Mouse (Mus musculus) heart, postnatal 0 days (tissue): ENCODE measurements around the gene Midn. TPM values are rescaled to one million over a fixed set of nuclear protein-coding genes. Genes with fewer than 3 reads are reported as not detected.

Experiments used
- ATAC-seq: fragments of 200-750 bp; cut with Nextera tagmentation; 2 replicates; pipeline ENCODE4 v1.8.0; 2017; ENCODE audit warnings: low read depth, moderate number of reproducible peaks, moderate library complexity; ENCODE audit not compliant: insufficient read depth
- DNase-seq: peaks from one replicate; pipeline ENCODE4 v3.0.0-alpha.2; 2016; ENCODE audit warnings: low spot score
- H3K27ac ChIP-seq: fragments of 300-500 bp; sonication (generic); 2 replicates; pipeline ENCODE4 v1.5.1; 2014; ENCODE audit warnings: low read depth, mild to moderate bottlenecking
- H3K27me3 ChIP-seq: fragments of 300-500 bp; sonication (generic); 2 replicates; pipeline ENCODE4 v1.6.1; 2014; ENCODE audit warnings: low read length, mixed read lengths; ENCODE audit not compliant: control insufficient read depth, insufficient read depth
- H3K36me3 ChIP-seq: fragments of 300-500 bp; sonication (generic); replicated peaks from 2 replicates; pipeline ENCODE4 v1.6.1; 2014; ENCODE audit warnings: low read length, mixed read lengths; ENCODE audit not compliant: control insufficient read depth, insufficient read depth
- H3K4me1 ChIP-seq: fragments of 300-500 bp; sonication (generic); 2 replicates; pipeline ENCODE4 v1.6.1; 2014; ENCODE audit warnings: antibody characterized with exemption; ENCODE audit not compliant: control insufficient read depth, insufficient read depth
- H3K4me2 ChIP-seq: fragments of 300-500 bp; sonication (generic); 2 replicates; pipeline ENCODE4 v1.6.1; 2014; ENCODE audit warnings: low read depth, mild to moderate bottlenecking, low read length, moderate library complexity
- H3K4me3 ChIP-seq: fragments of 300-500 bp; sonication (generic); 2 replicates; pipeline ENCODE4 v1.5.1; 2014; ENCODE audit warnings: low read depth, low read length
- H3K9ac ChIP-seq: fragments of 300-500 bp; sonication (generic); replicated peaks from 2 replicates; pipeline ENCODE4 v1.6.1; 2014; ENCODE audit warnings: low read depth, low read length, mixed read lengths
- H3K9me3 ChIP-seq: fragments of 300-500 bp; sonication (generic); replicated peaks from 2 replicates; pipeline ENCODE4 v1.6.1; 2016; ENCODE audit warnings: low read length; ENCODE audit not compliant: control insufficient read depth
- CTCF ChIP-seq: IDR thresholded peaks from 2 replicates; pipeline ENCODE4 v1.5.1; 2016; ENCODE audit warnings: antibody characterized with exemption, control low read depth, low read depth
- EP300 ChIP-seq: IDR thresholded peaks from 2 replicates; pipeline ENCODE4 v1.6.1; 2016; ENCODE audit warnings: antibody characterized with exemption, low read depth
- WGBS: fragments of 180-500 bp; shearing (Covaris S2); extraction: QIAGEN DNeasy Blood & Tissue Kit; methylation state at CpG from one replicate; pipeline ENCODE4 v1.1.7; 2014; 5-methylcytosine and 5-hydroxymethylcytosine counted together
- polyA plus RNA-seq: library from polyadenylated mRNA; unstranded; fragments of >200 nt; fragmentation: Nextera tagmentation; extraction: Ambion mirVana; gene quantifications from 2 replicates; pipeline ENCODE4 v1.2.1, GENCODE M21; 2015
- total RNA-seq: library from RNA; depleted of rRNA; stranded (reverse); fragments of >200 nt; gene quantifications from 2 replicates; pipeline ENCODE4 v1.2.3, GENCODE M21; 2014; ENCODE audit warnings: low replicate concordance

Midn gene
- total and polyA plus RNA-seq, 2 experiments from 2014 or later: 15.8 to 100 TPM

GRCm38 (mm10) chr10:80138553-80139438 lies 9.3 kb upstream of the Midn start, which contains the start of gene Atp5d:
Gene Atp5d (plus strand): TSS chr10:80138632.
- Histone ChIP-seq H3K9ac (peak within 1 kb of the TSS; percentile 63), H3K27me3 (peaks cover 22% of the 10 kb centered on the region; the same call in 1 of the 2 replicates), H3K4me3 (peak within 1 kb of the TSS; percentile 67), H3K4me2 (peak within 1 kb of the TSS; percentile 99), H3K27ac (no peak within 1 kb of the TSS), H3K9me3 (no peaks in the 10 kb centered on the region), H3K4me1 (peaks cover 29% of the 10 kb centered on the region), H3K36me3 (peaks cover 5% of the 10 kb centered on the region)
- WGBS: under 1% methylated on average over 76 of the region's 94 CpGs
- DNase-seq (no peak), ATAC-seq (no peak)
- no peak; the same call in 1 of the 2 replicates for TF ChIP-seq EP300
- no peak for TF ChIP-seq CTCF

GRCm38 (mm10) chr10:80139439-80139775 lies 8.7 kb upstream of the Midn start:
- H3K9me3 ChIP-seq: no peaks in the 10 kb centered on the region
- H3K9ac ChIP-seq: peak overlapping the region; percentile 63
- DNase-seq (no peak), ATAC-seq (no peak)
- H3K27ac ChIP-seq: no peak overlapping the region
- peaks cover 11% of the 10 kb centered on the region for H3K36me3 ChIP-seq
- peak overlapping the region; percentile 67 for H3K4me3 ChIP-seq
- H3K27me3 ChIP-seq: peaks cover 22% of the 10 kb centered on the region; the same call in 1 of the 2 replicates
- H3K4me2 ChIP-seq: peak overlapping the region; percentile 99
- TF ChIP-seq CTCF (no peak), EP300 (no peak)
- peaks cover 25% of the 10 kb centered on the region for H3K4me1 ChIP-seq
- 1% methylated on average over 7 of the region's 10 CpGs for WGBS

- no peak for ATAC-seq
- no peak for DNase-seq
- peaks cover 18% of the 10 kb centered on the region for H3K36me3 ChIP-seq
- TF ChIP-seq CTCF (no peak), EP300 (no peak)
- peaks cover 22% of the 10 kb centered on the region; the same call in 1 of the 2 replicates for H3K27me3 ChIP-seq
- H3K4me3 ChIP-seq: no peak overlapping the region
- no peak overlapping the region for H3K4me2 ChIP-seq
- H3K4me1 ChIP-seq: peaks cover 25% of the 10 kb centered on the region
- 71% methylated on average over 11 of the region's 11 CpGs for WGBS
- H3K9ac ChIP-seq: no peak overlapping the region
- H3K9me3 ChIP-seq: no peaks in the 10 kb centered on the region
- no peak overlapping the region for H3K27ac ChIP-seq
Measured at GRCm38 (mm10) chr10:80139975-80140665, 8.0 kb upstream of the Midn start.

- Histone ChIP-seq H3K9ac (no peak within 1 kb of the TSS; the same call in 1 of the 2 replicates), H3K4me1 (peaks cover 27% of the 10 kb centered on the region), H3K4me2 (peak within 1 kb of the TSS; percentile 99), H3K27ac (peak within 1 kb of the TSS; percentile 81), H3K27me3 (peaks cover 22% of the 10 kb centered on the region; the same call in 1 of the 2 replicates), H3K4me3 (peak within 1 kb of the TSS; percentile 64), H3K9me3 (no peaks in the 10 kb centered on the region), H3K36me3 (peaks cover 24% of the 10 kb centered on the region)
- ATAC-seq (no peak), DNase-seq (no peak)
- TF ChIP-seq EP300 (no peak), CTCF (no peak)
- 79% methylated on average over 10 of the region's 10 CpGs for WGBS
Measured at GRCm38 (mm10) chr10:80140666-80141035, 7.4 kb upstream of the Midn start, which contains the start of gene Cbarp. Gene Cbarp (minus strand): TSS chr10:80140835.

GRCm38 (mm10) chr10:80141243-80141642 lies 6.8 kb upstream of the Midn start:
- WGBS: 0% methylated on average over 26 of the region's 29 CpGs
- peaks cover 33% of the 10 kb centered on the region for H3K4me1 ChIP-seq
- peaks cover 28% of the 10 kb centered on the region for H3K36me3 ChIP-seq
- H3K27me3 ChIP-seq: peaks cover 22% of the 10 kb centered on the region; the same call in 1 of the 2 replicates
- H3K9me3 ChIP-seq: no peaks in the 10 kb centered on the region
- TF ChIP-seq EP300 (0 out of 2 replicates have a peak, but pooled peaks have one; percentile 66), CTCF (peak; percentile 64)
- DNase-seq: peak; percentile 96
- peak overlapping the region; percentile 64 for H3K4me3 ChIP-seq
- H3K4me2 ChIP-seq: peak overlapping the region; percentile 60
- peak; percentile 78 for ATAC-seq
- H3K9ac ChIP-seq: no peak overlapping the region
- H3K27ac ChIP-seq: peak overlapping the region; percentile 81
